Mouse (Mus musculus): ENCODE data around the gene Ltbp1.

- no peak for TF ChIP-seq CTCF (IDR thresholded peaks at IDR 0.05; ENCODE audit: control insufficient read depth, insufficient read depth, low read length)
- no peak for TF ChIP-seq POLR2A (IDR thresholded peaks at IDR 0.05; ENCODE audit: borderline replicate concordance, control insufficient read depth, low read depth, low read length)
Measured at GRCm38 (mm10) chr17:75250571-75250970, 245.2 kb downstream of the Ltbp1 start.
